Mouse (Mus musculus) embryonic facial prominence, embryonic 10.5 days (tissue): ENCODE results near the gene Utrn. TPM values are rescaled to one million over a fixed set of nuclear protein-coding genes. Genes with fewer than 3 reads are reported as not detected.

Source experiments
- DNase-seq: peaks from one replicate; pipeline ENCODE4 v3.0.0-alpha.2; 2017; ENCODE audit warnings: low spot score
- H3K27ac ChIP-seq: fragments of 300-500 bp; sonication (generic); replicated peaks from 2 replicates; pipeline ENCODE4 v1.5.1; 2016; ENCODE audit warnings: mild to moderate bottlenecking
- H3K27me3 ChIP-seq: fragments of 300-500 bp; sonication (generic); replicated peaks from 2 replicates; pipeline ENCODE4 v1.6.1; 2016; ENCODE audit warnings: low read depth, mild to moderate bottlenecking; ENCODE audit not compliant: poor library complexity, severe bottlenecking
- H3K36me3 ChIP-seq: fragments of 300-500 bp; sonication (generic); replicated peaks from 2 replicates; pipeline ENCODE4 v1.6.1; 2016; ENCODE audit warnings: mild to moderate bottlenecking, moderate library complexity
- H3K4me1 ChIP-seq: fragments of 300-500 bp; sonication (generic); 2 replicates; pipeline ENCODE4 v1.6.1; 2016
- H3K4me3 ChIP-seq: fragments of 300-500 bp; sonication (generic); 2 replicates; pipeline ENCODE4 v1.5.1; 2016; ENCODE audit warnings: mild to moderate bottlenecking, moderate library complexity
- H3K9me3 ChIP-seq: fragments of 300-500 bp; sonication (generic); 2 replicates; pipeline ENCODE4 v1.6.1; 2016; ENCODE audit warnings: mild to moderate bottlenecking
- WGBS: fragments of 180-500 bp; shearing (Covaris S2); methylation state at CpG from one replicate; pipeline ENCODE4 v1.1.7; 2016; 5-methylcytosine and 5-hydroxymethylcytosine counted together
- polyA plus RNA-seq: library from polyadenylated mRNA; unstranded; fragments of >200 nt; fragmentation: Nextera tagmentation; extraction: Ambion mirVana; gene quantifications from 2 replicates; pipeline ENCODE4 v1.2.1, GENCODE M21; 2016

Utrn gene
- polyA plus RNA-seq, 1 experiment from 2014 or later: 63.8 TPM

- no peaks in the 10 kb centered on the region for H3K36me3 ChIP-seq
- WGBS: 94% methylated on average over 3 of the region's 3 CpGs
- H3K4me3 ChIP-seq: no peak overlapping the region
- no peak overlapping the region for H3K27ac ChIP-seq
- no peaks in the 10 kb centered on the region for H3K9me3 ChIP-seq
- DNase-seq: no peak
- no peaks in the 10 kb centered on the region for H3K27me3 ChIP-seq
- H3K4me1 ChIP-seq: peaks cover 15% of the 10 kb centered on the region
These were observed 285.7 kb downstream of the Utrn start for GRCm38 (mm10) chr10:12583473-12583872.

- peaks cover 41% of the 10 kb centered on the region for H3K4me1 ChIP-seq
- DNase-seq: peak; percentile 56
- peak overlapping the region; percentile 35; the same call in 1 of the 2 replicates for H3K4me3 ChIP-seq
- WGBS: 4% methylated on average over 1 of the region's 1 CpGs
- no peaks in the 10 kb centered on the region for H3K27me3 ChIP-seq
- no peaks in the 10 kb centered on the region for H3K36me3 ChIP-seq
- no peaks in the 10 kb centered on the region for H3K9me3 ChIP-seq
- 0 out of 2 replicates have a peak overlapping the region, but pooled peaks have one; percentile 24 for H3K27ac ChIP-seq
These were observed 290.1 kb downstream of the Utrn start for GRCm38 (mm10) chr10:12579048-12579447.

- H3K27ac ChIP-seq: no peak overlapping the region; the same call in 1 of the 2 replicates
- WGBS: 61% methylated on average over 8 of the region's 8 CpGs
- H3K9me3 ChIP-seq: no peaks in the 10 kb centered on the region
These were observed 293.2 kb downstream of the Utrn start for GRCm38 (mm10) chr10:12575849-12576435.

GRCm38 (mm10) chr10:12574760-12575159, 294.4 kb downstream of the Utrn start:
- no peak for DNase-seq
- WGBS: 47% methylated on average over 10 of the region's 10 CpGs
- Histone ChIP-seq H3K36me3 (no peaks in the 10 kb centered on the region), H3K9me3 (no peaks in the 10 kb centered on the region), H3K27me3 (no peaks in the 10 kb centered on the region), H3K4me1 (peaks cover 54% of the 10 kb centered on the region), H3K4me3 (no peak overlapping the region), H3K27ac (peak overlapping the region; percentile 26; the same call in 1 of the 2 replicates)

More at GRCm38 (mm10) chr10:12575849-12576435, 293.2 kb downstream of the Utrn start:
- Histone ChIP-seq H3K4me1 (peaks cover 56% of the 10 kb centered on the region), H3K36me3 (no peaks in the 10 kb centered on the region), H3K4me3 (no peak overlapping the region), H3K27me3 (no peaks in the 10 kb centered on the region)
- peak; percentile 58 for DNase-seq

- H3K27me3 ChIP-seq: no peaks in the 10 kb centered on the region
- DNase-seq: no peak
- H3K27ac ChIP-seq: peak overlapping the region; percentile 70
- H3K4me3 ChIP-seq: no peak overlapping the region
- no peaks in the 10 kb centered on the region for H3K36me3 ChIP-seq
- WGBS: 10% methylated on average over 6 of the region's 6 CpGs
- H3K9me3 ChIP-seq: no peaks in the 10 kb centered on the region
- peaks cover 42% of the 10 kb centered on the region for H3K4me1 ChIP-seq
These were observed 295.6 kb downstream of the Utrn start for GRCm38 (mm10) chr10:12573601-12574000.

- Histone ChIP-seq H3K4me3 (no peak overlapping the region), H3K36me3 (no peaks in the 10 kb centered on the region), H3K27me3 (no peaks in the 10 kb centered on the region), H3K9me3 (no peaks in the 10 kb centered on the region), H3K4me1 (peaks cover 41% of the 10 kb centered on the region), H3K27ac (no peak overlapping the region)
- DNase-seq: no peak
- WGBS: 21% methylated on average over 4 of the region's 4 CpGs
These were observed 296.4 kb downstream of the Utrn start for GRCm38 (mm10) chr10:12572759-12573158.

- DNase-seq: no peak
- WGBS: 84% methylated on average over 4 of the region's 4 CpGs
- H3K4me1 ChIP-seq: 0 out of 2 replicates have a peak, but pooled peaks cover 5% of the 10 kb centered on the region
- no peak overlapping the region for H3K4me3 ChIP-seq
- no peaks in the 10 kb centered on the region for H3K36me3 ChIP-seq
- H3K27ac ChIP-seq: no peak overlapping the region
- H3K9me3 ChIP-seq: no peaks in the 10 kb centered on the region
- no peaks in the 10 kb centered on the region for H3K27me3 ChIP-seq
These were observed 304.7 kb downstream of the Utrn start for GRCm38 (mm10) chr10:12564425-12564824.

- Histone ChIP-seq H3K27ac (no peak overlapping the region), H3K4me3 (no peak overlapping the region)
- 85% methylated on average over 5 of the region's 5 CpGs for WGBS
These were observed 310.4 kb downstream of the Utrn start for GRCm38 (mm10) chr10:12558810-12559209.

GRCm38 (mm10) chr10:12554090-12554718, 315.0 kb downstream of the Utrn start:
- peak overlapping the region; percentile 57; the same call in 1 of the 2 replicates for H3K27ac ChIP-seq

More at GRCm38 (mm10) chr10:12558810-12559209, 310.4 kb downstream of the Utrn start:
- no peaks in the 10 kb centered on the region for H3K27me3 ChIP-seq
- peaks cover 14% of the 10 kb centered on the region for H3K4me1 ChIP-seq
- DNase-seq: no peak
- no peaks in the 10 kb centered on the region for H3K9me3 ChIP-seq
- no peaks in the 10 kb centered on the region for H3K36me3 ChIP-seq

GRCm38 (mm10) chr10:12552890-12553278, 316.3 kb downstream of the Utrn start:
- Histone ChIP-seq H3K4me3 (no peak overlapping the region), H3K4me1 (peaks cover 61% of the 10 kb centered on the region), H3K27ac (peak overlapping the region; percentile 75), H3K36me3 (no peaks in the 10 kb centered on the region), H3K27me3 (no peaks in the 10 kb centered on the region), H3K9me3 (no peaks in the 10 kb centered on the region)
- peak; percentile 62 for DNase-seq
- 33% methylated on average over 5 of the region's 5 CpGs for WGBS

More at GRCm38 (mm10) chr10:12554090-12554718, 315.0 kb downstream of the Utrn start:
- 59% methylated on average over 2 of the region's 2 CpGs for WGBS
- no peaks in the 10 kb centered on the region for H3K27me3 ChIP-seq
- H3K4me3 ChIP-seq: no peak overlapping the region
- H3K9me3 ChIP-seq: no peaks in the 10 kb centered on the region
- peaks cover 48% of the 10 kb centered on the region for H3K4me1 ChIP-seq
- no peak for DNase-seq
- H3K36me3 ChIP-seq: no peaks in the 10 kb centered on the region

GRCm38 (mm10) chr10:12552196-12552889, 316.8 kb downstream of the Utrn start:
- peaks cover 66% of the 10 kb centered on the region for H3K4me1 ChIP-seq

GRCm38 (mm10) chr10:12551735-12552134, 317.4 kb downstream of the Utrn start:
- H3K4me3 ChIP-seq: no peak overlapping the region
- H3K27ac ChIP-seq: peak overlapping the region; percentile 67
- H3K4me1 ChIP-seq: peaks cover 72% of the 10 kb centered on the region
- WGBS: 61% methylated on average over 5 of the region's 5 CpGs
- no peaks in the 10 kb centered on the region for H3K36me3 ChIP-seq
- no peaks in the 10 kb centered on the region for H3K27me3 ChIP-seq
- no peak for DNase-seq
- no peaks in the 10 kb centered on the region for H3K9me3 ChIP-seq

More at GRCm38 (mm10) chr10:12552196-12552889, 316.8 kb downstream of the Utrn start:
- Histone ChIP-seq H3K27ac (peak overlapping the region; percentile 67), H3K27me3 (no peaks in the 10 kb centered on the region), H3K9me3 (no peaks in the 10 kb centered on the region), H3K36me3 (no peaks in the 10 kb centered on the region), H3K4me3 (no peak overlapping the region)
- peak; percentile 60 for DNase-seq
- WGBS: 20% methylated on average over 11 of the region's 11 CpGs
